Mouse (Mus musculus) heart, embryonic 16.5 days (tissue): ENCODE results near the gene Slc10a7. TPM values are rescaled to one million over a fixed set of nuclear protein-coding genes. Genes with fewer than 3 reads are reported as not detected.
"Not testable (repeated sequence)": the region's sequence is repeated elsewhere in the genome, so short reads cannot be mapped to it uniquely, and the experiment has no call there.

Experiments used
- ATAC-seq: fragments of 200-750 bp; cut with Nextera tagmentation; replicated peaks from 2 replicates; pipeline ENCODE4 v1.8.0; 2017; ENCODE audit warnings: moderate number of reproducible peaks; ENCODE audit not compliant: insufficient read depth, low FRiP score; ENCODE audit errors: extremely low read depth
- H3K27ac ChIP-seq: fragments of 300-500 bp; sonication (generic); 2 replicates; pipeline ENCODE4 v1.5.1; 2014; ENCODE audit warnings: mild to moderate bottlenecking, low read length, control low read depth, moderate library complexity
- H3K27me3 ChIP-seq: fragments of 300-500 bp; sonication (generic); 2 replicates; pipeline ENCODE4 v1.6.1; 2014; ENCODE audit warnings: low read length, mixed read lengths; ENCODE audit not compliant: control insufficient read depth, insufficient read depth
- H3K36me3 ChIP-seq: fragments of 300-500 bp; sonication (generic); 2 replicates; pipeline ENCODE4 v1.6.1; 2014; ENCODE audit not compliant: control insufficient read depth, insufficient read depth
- H3K4me1 ChIP-seq: fragments of 300-500 bp; sonication (generic); 2 replicates; pipeline ENCODE4 v1.6.1; 2014; ENCODE audit warnings: low read length, mixed read lengths; ENCODE audit not compliant: control insufficient read depth, insufficient read depth
- H3K4me2 ChIP-seq: fragments of 300-500 bp; sonication (generic); 2 replicates; pipeline ENCODE4 v1.6.1; 2014; ENCODE audit warnings: low read depth, mild to moderate bottlenecking, control low read depth, low read length
- H3K4me3 ChIP-seq: fragments of 300-500 bp; sonication (generic); 2 replicates; pipeline ENCODE4 v1.5.1; 2014; ENCODE audit warnings: mild to moderate bottlenecking, control low read depth, low read length
- H3K9ac ChIP-seq: fragments of 300-500 bp; sonication (generic); 2 replicates; pipeline ENCODE4 v1.6.1; 2014; ENCODE audit warnings: low read length, control low read depth
- H3K9me3 ChIP-seq: fragments of 300-500 bp; sonication (generic); replicated peaks from 2 replicates; pipeline ENCODE4 v1.6.1; 2016; ENCODE audit warnings: low read length; ENCODE audit not compliant: control insufficient read depth
- WGBS: fragments of 180-500 bp; shearing (Covaris S2); extraction: QIAGEN DNeasy Blood & Tissue Kit; methylation state at CpG from one replicate; pipeline ENCODE4 v1.1.7; 2014; 5-methylcytosine and 5-hydroxymethylcytosine counted together
- polyA plus RNA-seq: library from polyadenylated mRNA; unstranded; fragments of >200 nt; fragmentation: Nextera tagmentation; extraction: Ambion mirVana; gene quantifications from 2 replicates; pipeline ENCODE4 v1.2.1, GENCODE M21; 2015

The Slc10a7 gene
- polyA plus RNA-seq, 1 experiment from 2014 or later, result 12.7 TPM

GRCm38 (mm10) chr8:78537795-78538194 is 28.6 kb downstream of the Slc10a7 start:
- Histone ChIP-seq H3K9me3 (no peaks in the 10 kb centered on the region), H3K27me3 (no peaks in the 10 kb centered on the region), H3K36me3 (peaks cover 14% of the 10 kb centered on the region; the same call in 1 of the 2 replicates), H3K27ac (no peak overlapping the region), H3K4me3 (no peak overlapping the region), H3K9ac (no peak overlapping the region), H3K4me2 (no peak overlapping the region), H3K4me1 (no peaks in the 10 kb centered on the region)
- 83% methylated on average over 3 of the region's 3 CpGs for WGBS
- ATAC-seq, result no peak

- not testable (repeated sequence) for ATAC-seq, H3K9ac ChIP-seq, H3K4me1 ChIP-seq, H3K4me3 ChIP-seq, H3K27ac ChIP-seq, H3K27me3 ChIP-seq, H3K4me2 ChIP-seq, H3K9me3 ChIP-seq
- WGBS, result 98% methylated on average over 3 of the region's 6 CpGs
- H3K36me3 ChIP-seq, result peaks cover 12% of the 10 kb centered on the region; the same call in 1 of the 2 replicates
Measured at GRCm38 (mm10) chr8:78542670-78543069, 33.5 kb downstream of the Slc10a7 start.

- Histone ChIP-seq H3K4me1 (no peaks in the 10 kb centered on the region), H3K27me3 (no peaks in the 10 kb centered on the region), H3K9me3 (no peaks in the 10 kb centered on the region), H3K4me3 (no peak overlapping the region), H3K4me2 (no peak overlapping the region), H3K9ac (no peak overlapping the region), H3K27ac (no peak overlapping the region), H3K36me3 (peaks cover 7% of the 10 kb centered on the region; the same call in 1 of the 2 replicates)
- WGBS, result 33% methylated on average over 1 of the region's 1 CpGs
- no peak for ATAC-seq
Measured at GRCm38 (mm10) chr8:78543621-78544020, 34.5 kb downstream of the Slc10a7 start.

- ATAC-seq, result no peak
- Histone ChIP-seq H3K36me3 (peaks cover 7% of the 10 kb centered on the region; the same call in 1 of the 2 replicates), H3K9me3 (no peaks in the 10 kb centered on the region), H3K27me3 (no peaks in the 10 kb centered on the region), H3K9ac (no peak overlapping the region), H3K27ac (no peak overlapping the region), H3K4me1 (peaks cover 2% of the 10 kb centered on the region), H3K4me3 (no peak overlapping the region), H3K4me2 (no peak overlapping the region)
- WGBS, result 68% methylated on average over 2 of the region's 2 CpGs
Measured at GRCm38 (mm10) chr8:78544545-78544944, 35.4 kb downstream of the Slc10a7 start.

- H3K4me2 ChIP-seq, H3K9ac ChIP-seq, H3K27ac ChIP-seq, H3K4me3 ChIP-seq, H3K4me1 ChIP-seq, H3K27me3 ChIP-seq, ATAC-seq, H3K9me3 ChIP-seq, H3K36me3 ChIP-seq: not testable (repeated sequence)
- WGBS, result 34% methylated on average over 7 of the region's 14 CpGs
Measured at GRCm38 (mm10) chr8:78545153-78545817, 36.1 kb downstream of the Slc10a7 start.

GRCm38 (mm10) chr8:78549971-78550751 is 41.0 kb downstream of the Slc10a7 start:
- H3K27ac ChIP-seq, result no peak overlapping the region
- no peak overlapping the region for H3K4me3 ChIP-seq
- H3K9ac ChIP-seq, result no peak overlapping the region
- WGBS, result 41% methylated on average over 10 of the region's 10 CpGs
- ATAC-seq, result no peak
- no peak overlapping the region for H3K4me2 ChIP-seq
- H3K4me1 ChIP-seq, result peaks cover 11% of the 10 kb centered on the region
- H3K36me3 ChIP-seq, result no peaks in the 10 kb centered on the region
- no peaks in the 10 kb centered on the region for H3K27me3 ChIP-seq
- H3K9me3 ChIP-seq, result no peaks in the 10 kb centered on the region

GRCm38 (mm10) chr8:78550752-78551134 is 41.6 kb downstream of the Slc10a7 start:
- Histone ChIP-seq H3K4me3 (no peak overlapping the region), H3K9ac (no peak overlapping the region), H3K27ac (no peak overlapping the region), H3K36me3 (no peaks in the 10 kb centered on the region), H3K27me3 (no peaks in the 10 kb centered on the region), H3K4me2 (no peak overlapping the region), H3K4me1 (peaks cover 11% of the 10 kb centered on the region), H3K9me3 (no peaks in the 10 kb centered on the region)
- no peak for ATAC-seq
- WGBS, result 79% methylated on average over 2 of the region's 2 CpGs

- Histone ChIP-seq H3K36me3 (no peaks in the 10 kb centered on the region), H3K9me3 (no peaks in the 10 kb centered on the region), H3K4me1 (peaks cover 1% of the 10 kb centered on the region; the same call in 1 of the 2 replicates), H3K9ac (no peak overlapping the region), H3K27ac (no peak overlapping the region), H3K4me3 (no peak overlapping the region), H3K27me3 (no peaks in the 10 kb centered on the region), H3K4me2 (no peak overlapping the region)
- WGBS, result 89% methylated on average over 4 of the region's 4 CpGs
- ATAC-seq, result no peak
Measured at GRCm38 (mm10) chr8:78555817-78556216, 46.7 kb downstream of the Slc10a7 start.

GRCm38 (mm10) chr8:78556773-78557434 is 47.8 kb downstream of the Slc10a7 start:
- 84% methylated on average over 11 of the region's 11 CpGs for WGBS
- no peaks in the 10 kb centered on the region for H3K27me3 ChIP-seq
- peaks cover 4% of the 10 kb centered on the region for H3K9me3 ChIP-seq
- H3K4me3 ChIP-seq, result no peak overlapping the region
- peaks cover 3% of the 10 kb centered on the region; the same call in 1 of the 2 replicates for H3K36me3 ChIP-seq
- H3K27ac ChIP-seq, result no peak overlapping the region
- H3K4me2 ChIP-seq, result no peak overlapping the region
- H3K4me1 ChIP-seq, result no peaks in the 10 kb centered on the region
- no peak for ATAC-seq
- H3K9ac ChIP-seq, result no peak overlapping the region
